Mouse (Mus musculus): ENCODE data around the gene Sergef.

DNA sequence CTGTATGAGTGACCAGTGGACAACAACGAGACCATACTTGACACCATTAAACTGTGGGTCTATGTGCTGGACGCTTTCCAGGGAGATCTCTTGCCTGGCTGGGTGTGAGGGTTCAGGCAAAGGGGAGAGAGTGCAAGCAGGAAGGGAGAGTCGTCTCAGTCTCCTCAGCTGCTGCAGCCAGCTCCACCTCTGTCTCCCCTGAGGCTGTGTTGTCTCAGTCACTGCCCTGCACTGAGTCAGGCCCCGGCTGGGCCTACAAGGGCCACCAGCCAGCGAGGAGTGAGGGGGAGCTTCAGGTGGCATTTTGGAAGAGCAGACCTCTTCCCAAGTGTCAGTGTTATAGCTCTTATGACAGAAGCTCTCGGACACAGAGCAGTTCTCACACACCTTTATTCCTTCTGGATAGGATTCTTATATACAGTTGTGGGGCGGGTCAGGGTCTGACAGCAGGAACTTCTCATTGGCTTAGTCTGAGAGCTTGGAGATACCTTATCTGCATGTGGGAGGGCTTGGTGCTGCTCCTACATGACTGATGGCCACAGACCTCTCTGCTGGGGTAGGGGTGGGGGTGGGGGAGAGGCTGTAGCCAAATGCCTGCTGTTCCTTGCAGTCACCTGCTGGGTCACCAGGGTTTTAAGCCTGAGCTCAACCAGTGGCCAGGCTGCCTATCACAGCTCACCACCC lies 168.4 kb downstream of the Sergef start:
- TF ChIP-seq EP300 (IDR thresholded peaks at IDR 0.05; ENCODE audit: insufficient read depth, low read depth, low read length) (no peak), CTCF (IDR thresholded peaks at IDR 0.05) (no peak)
